Mouse (Mus musculus): ENCODE measurements around the gene Car10. TPM values are rescaled to one million over a fixed set of nuclear protein-coding genes. Genes with fewer than 3 reads are reported as not detected.

Car10 gene
- not detected for polyA plus RNA-seq (2014; fragmentation: Illumina TruSeq; extraction: RNeasy Lipid Tissue Mini Kit (QIAGEN cat#74804); ENCODE audit: low read depth, low replicate concordance)

GRCm38 (mm10) chr11:93097941-93098828 lies at the start of gene Car10:
Gene Car10 (plus strand): TSS chr11:93098028.

